Mouse (Mus musculus): ENCODE results near the gene Peak1.
A peak's percentile ranks its signal among the peaks of the same experiment; 100 is the strongest.
"Not testable (repeated sequence)": the region's sequence is repeated elsewhere in the genome, so short reads cannot be mapped to it uniquely, and the experiment has no call there.

Gene Peak1

DNA sequence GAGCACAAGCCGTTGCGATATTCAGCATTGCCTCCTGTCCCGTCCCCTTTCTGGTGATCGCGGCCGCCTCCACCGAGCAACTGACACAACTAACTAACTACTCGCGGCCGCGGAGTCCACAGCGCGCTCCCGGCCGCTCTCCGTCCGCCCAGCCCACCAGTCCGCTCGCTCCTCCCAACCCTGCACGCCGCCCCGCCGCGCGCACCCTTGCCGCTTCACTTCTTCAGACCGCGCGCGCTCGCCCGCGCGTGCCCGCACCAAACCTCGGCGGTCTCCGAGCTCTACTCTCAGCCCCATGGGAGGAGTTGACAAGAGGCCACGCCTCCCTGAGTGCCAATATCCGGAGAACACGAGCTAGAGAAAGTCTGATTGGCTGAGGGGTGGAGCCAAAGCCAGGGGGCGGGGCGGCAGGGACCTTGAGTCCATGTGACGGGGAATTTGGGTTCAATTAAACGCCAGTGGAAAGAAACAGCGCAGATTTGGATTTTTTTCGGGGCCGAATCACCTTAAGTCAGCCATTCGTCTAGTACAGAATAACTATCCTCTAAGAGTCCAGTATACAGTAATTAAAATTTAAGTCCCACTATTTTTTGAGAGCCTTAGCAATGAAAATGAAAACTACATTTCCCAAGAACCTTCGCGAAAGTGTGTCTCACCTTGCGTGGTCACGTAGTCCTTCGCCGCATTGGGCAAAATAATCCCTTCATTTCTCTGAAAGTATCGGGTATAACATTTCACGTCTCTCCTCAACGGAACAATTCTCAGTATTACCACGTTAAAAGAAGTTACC, at the start of gene Peak1, which contains the start of gene Hmg20a:
Gene Peak1 (minus strand): TSS at position 120 of the 790 bp plus-strand sequence.
Gene Hmg20a (plus strand): TSS at position 662 of the 790 bp plus-strand sequence.
- peak; percentile 99 to 100 for DNase-seq (ENCODE audit: low spot score in 2 of 2)

DNA sequence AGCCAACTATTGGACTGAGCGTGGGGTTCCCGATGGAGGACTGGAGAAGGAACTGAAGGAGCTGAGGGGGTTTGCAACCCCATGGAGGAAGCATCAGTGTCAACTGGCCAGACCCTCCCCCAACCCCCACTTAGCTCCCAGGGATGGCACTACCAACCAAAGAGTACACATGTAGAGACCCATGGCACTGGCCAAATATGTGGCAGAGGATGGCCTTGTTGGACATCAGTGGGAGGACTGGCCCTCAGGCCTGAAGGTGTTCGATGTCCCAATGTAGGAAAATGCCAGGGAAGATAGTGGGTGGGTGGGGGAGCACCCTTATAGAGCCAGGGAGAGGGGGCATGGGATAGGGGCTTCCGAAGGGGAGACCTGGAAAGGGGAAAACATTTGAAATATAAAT, 48.4 kb upstream of the Peak1 start:
- no peak for DNase-seq (ENCODE audit: low spot score in 2 of 2)

GRCm38 (mm10) chr9:56464863-56465654, 47.2 kb upstream of the Peak1 start:
- DNase-seq (ENCODE audit: low spot score in 2 of 2), result no peak

- DNase-seq (ENCODE audit: low spot score in 2 of 2), result no peak
Measured at GRCm38 (mm10) chr9:56463686-56464515, 46.0 kb upstream of the Peak1 start.

DNA sequence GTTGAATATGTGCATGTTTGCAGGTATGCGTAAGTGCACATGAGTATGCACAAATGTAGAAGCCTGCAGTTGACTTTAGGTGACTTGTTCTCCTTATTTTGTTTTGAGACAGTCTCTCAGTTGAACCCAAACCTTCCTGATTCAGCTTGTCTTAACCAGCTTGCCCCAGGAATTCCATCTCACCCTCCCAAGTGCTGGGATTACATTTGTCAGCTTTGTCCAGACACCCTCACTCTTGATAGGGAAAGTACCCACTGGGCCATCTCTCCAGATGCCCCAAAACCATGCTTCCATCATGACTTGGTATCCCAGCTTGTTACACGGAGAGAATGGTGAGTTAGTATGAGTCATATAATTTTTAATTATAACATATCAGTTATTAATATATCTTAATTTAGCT, 45.2 kb upstream of the Peak1 start:
- no peak for DNase-seq (ENCODE audit: low spot score in 2 of 2)

- no peak for DNase-seq (ENCODE audit: low spot score in 2 of 2)
Measured at GRCm38 (mm10) chr9:56462606-56463005, 44.7 kb upstream of the Peak1 start.

GRCm38 (mm10) chr9:56460987-56461386, 43.1 kb upstream of the Peak1 start:
- no peak for DNase-seq (ENCODE audit: low spot score in 2 of 2)

- DNase-seq (ENCODE audit: low spot score in 2 of 2), result no peak
Measured at GRCm38 (mm10) chr9:56456426-56456825, 38.6 kb upstream of the Peak1 start.

GRCm38 (mm10) chr9:56453038-56453815, 35.4 kb upstream of the Peak1 start:
- no peak for DNase-seq (ENCODE audit: low spot score in 2 of 2)

DNA sequence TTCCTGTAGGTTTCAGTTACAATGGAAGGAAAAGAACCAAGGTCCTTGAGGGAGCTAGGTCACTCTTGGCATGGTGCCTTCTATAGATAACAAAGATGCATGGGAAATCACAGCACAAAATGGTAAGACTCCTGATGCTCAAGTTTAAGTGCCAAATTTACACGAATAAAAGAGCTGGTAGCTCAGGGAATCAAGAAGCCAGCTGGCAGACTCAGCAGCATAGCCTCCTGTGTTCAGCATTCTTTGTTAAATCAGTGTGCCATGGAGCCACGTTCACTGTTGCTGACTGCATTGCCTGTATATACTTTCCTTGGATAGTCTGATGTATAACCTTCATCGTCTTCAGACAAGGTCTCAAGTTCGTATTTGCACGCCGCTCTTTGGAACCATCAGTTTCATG, 33.7 kb upstream of the Peak1 start:
- no peak for DNase-seq (ENCODE audit: low spot score in 2 of 2)

DNA sequence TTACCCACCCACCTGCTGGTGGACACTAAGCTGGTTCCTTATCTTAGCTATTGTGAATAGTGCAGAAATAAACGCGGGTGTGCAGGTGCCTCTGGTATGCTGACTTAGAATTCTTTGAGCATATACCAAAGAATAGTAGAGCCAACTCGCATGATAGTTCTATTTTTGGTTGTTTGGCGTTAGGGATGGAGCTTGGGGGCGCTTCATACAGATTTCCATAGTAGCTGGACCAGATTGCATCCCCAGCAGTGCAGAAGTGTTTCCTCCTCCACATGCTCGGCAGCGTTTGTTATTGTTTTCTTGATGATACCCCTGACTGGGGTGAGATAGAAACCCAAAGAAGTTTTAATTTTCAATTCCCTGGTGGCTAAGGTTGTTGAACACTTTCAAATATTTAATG, 21.8 kb upstream of the Peak1 start:
- DNase-seq (ENCODE audit: low spot score in 2 of 2), result no peak

- DNase-seq (ENCODE audit: low spot score in 2 of 2), result not testable (repeated sequence)
Measured at GRCm38 (mm10) chr9:56437300-56437892, 19.5 kb upstream of the Peak1 start.

DNA sequence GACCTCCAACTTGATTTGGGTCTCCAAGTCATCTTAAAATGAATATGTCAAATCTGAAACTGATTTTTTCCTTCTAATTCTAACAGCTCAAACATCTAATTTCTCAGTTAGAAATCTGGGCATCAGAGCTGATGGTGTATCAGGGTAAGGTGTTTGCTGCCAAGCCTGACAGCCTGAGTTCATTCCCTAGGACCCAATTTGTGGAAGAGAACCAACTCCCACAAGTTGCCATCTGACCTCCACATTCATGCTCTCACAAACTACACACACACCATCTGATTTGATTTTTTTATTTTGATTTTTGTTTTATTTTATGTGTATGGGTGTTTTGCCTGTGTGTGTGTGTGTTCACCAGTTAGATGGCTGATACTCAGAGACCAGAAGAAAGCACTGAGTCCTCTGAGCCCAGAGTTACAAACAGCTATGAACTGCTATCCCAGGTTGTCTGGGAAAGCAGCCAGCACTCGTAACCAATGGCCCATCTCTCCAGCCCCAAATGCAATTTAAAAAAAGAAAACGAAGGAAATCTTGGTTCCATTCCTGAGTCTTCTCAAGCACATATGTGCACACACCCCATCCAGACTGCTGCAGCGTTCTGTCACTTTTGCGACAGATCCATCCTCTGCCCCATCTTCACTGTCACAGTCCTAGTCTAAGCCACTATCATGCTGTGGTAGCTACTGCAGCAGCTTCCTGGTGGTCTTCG, 18.1 kb upstream of the Peak1 start:
- DNase-seq (ENCODE audit: low spot score in 2 of 2), result peak in 1 of 2 experiments; percentile 17

GRCm38 (mm10) chr9:56424861-56425260, 7.0 kb upstream of the Peak1 start:
- no peak for DNase-seq (ENCODE audit: low spot score in 2 of 2)

- DNase-seq (ENCODE audit: low spot score in 2 of 2), result no peak
Measured at GRCm38 (mm10) chr9:56421991-56422390, 4.1 kb upstream of the Peak1 start.

GRCm38 (mm10) chr9:56420892-56421601, 3.2 kb upstream of the Peak1 start:
- no peak for DNase-seq (ENCODE audit: low spot score in 2 of 2)

DNA sequence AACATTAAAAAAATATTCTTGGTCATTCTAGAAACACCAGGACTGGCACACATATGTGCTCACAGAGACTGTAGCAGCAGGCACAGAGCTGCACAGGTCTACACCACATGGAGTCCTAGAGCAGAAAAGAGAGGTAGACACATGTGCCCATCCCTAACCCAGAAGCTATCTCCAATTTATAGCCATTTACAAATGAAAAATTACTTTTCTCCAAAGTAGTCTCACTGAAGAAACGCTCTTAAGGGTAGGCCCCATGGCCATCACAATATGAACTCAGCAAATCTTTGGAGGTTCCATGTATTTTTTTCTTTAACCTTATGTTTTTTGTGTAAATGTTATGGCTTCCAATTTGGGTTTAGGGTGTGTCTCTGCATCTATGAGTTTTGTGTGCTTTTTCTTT, 2.4 kb upstream of the Peak1 start:
- no peak for DNase-seq (ENCODE audit: low spot score in 2 of 2)

- DNase-seq (ENCODE audit: low spot score in 2 of 2), result peak; percentile 55 to 82
Measured at GRCm38 (mm10) chr9:56418738-56419239, 922 bp upstream of the Peak1 start.

DNA sequence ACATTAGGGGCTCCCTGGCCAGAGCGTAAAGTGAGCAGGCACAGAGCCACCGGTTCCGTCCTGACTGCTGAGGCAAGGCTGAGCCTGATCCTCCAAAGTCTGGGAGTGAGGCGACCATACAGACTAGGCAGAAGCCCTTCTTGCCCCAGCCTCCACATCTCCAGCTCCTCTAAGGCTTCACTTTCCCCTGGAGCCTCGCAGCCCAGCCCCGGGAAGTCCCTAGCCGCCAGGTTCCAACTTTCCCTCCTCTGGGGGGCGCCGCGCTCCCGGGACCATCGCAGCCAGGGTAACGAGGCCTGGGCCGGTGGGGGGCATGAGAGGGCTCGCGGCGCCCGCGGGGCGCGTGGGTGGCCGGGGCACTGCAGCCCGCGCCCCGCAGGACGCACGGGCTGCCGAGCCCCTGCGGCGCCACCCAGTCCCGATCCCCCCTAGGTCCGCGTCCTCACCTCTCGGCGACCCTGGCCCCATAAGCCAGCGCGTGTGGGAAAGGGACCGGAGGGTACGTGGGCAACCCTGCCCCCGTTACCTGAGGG, 386 bp downstream of the Peak1 start:
- DNase-seq (ENCODE audit: low spot score in 2 of 2), result peak; percentile 28 to 76
